Mouse (Mus musculus) heart, adult 8-10 months (tissue): Measurements from ENCODE around the gene Shkbp1. TPM values are rescaled to one million over a fixed set of nuclear protein-coding genes. Genes with fewer than 3 reads are reported as not detected.

ENCODE experiments used
- DNase-seq: peaks from one replicate; pipeline ENCODE4 v3.0.0; 2022; ENCODE audit warnings: low spot score
- total RNA-seq, 4 experiments: library from RNA; stranded (reverse); gene quantifications; 2 replicates each; pipeline ENCODE4 v1.2.4; 2022

Shkbp1 gene
- total RNA-seq = 1 to 10 TPM; 4.8 to 8.0 (median 6.0) TPM

DNA sequence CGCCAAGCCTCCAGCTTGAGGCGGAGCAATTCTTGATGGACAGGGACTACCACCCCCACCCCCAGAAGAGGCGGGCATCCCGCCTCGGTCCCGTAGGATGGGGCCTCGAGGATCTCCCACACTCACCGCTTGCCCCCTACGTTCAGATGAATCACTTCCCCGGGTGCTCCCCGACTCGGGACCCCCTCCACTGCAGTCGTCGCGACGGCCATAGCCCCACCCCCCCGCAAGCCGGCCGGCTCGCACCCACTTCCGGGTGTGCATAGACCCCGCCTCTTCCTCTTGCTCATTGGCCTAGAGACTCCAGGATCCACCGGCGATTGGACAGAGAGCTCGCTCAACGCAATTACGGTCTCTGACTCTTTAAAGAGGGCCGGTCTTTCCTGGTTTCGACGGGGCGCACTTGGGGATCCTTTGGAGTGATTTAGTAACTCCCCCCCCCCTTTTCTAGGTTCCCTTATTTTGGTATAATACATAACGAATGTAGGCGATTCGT is at the start of gene Shkbp1:
Shkbp1 (minus strand) TSS at position 275 of the 496 bp plus-strand sequence.
- DNase-seq = peak; percentile 90

DNA sequence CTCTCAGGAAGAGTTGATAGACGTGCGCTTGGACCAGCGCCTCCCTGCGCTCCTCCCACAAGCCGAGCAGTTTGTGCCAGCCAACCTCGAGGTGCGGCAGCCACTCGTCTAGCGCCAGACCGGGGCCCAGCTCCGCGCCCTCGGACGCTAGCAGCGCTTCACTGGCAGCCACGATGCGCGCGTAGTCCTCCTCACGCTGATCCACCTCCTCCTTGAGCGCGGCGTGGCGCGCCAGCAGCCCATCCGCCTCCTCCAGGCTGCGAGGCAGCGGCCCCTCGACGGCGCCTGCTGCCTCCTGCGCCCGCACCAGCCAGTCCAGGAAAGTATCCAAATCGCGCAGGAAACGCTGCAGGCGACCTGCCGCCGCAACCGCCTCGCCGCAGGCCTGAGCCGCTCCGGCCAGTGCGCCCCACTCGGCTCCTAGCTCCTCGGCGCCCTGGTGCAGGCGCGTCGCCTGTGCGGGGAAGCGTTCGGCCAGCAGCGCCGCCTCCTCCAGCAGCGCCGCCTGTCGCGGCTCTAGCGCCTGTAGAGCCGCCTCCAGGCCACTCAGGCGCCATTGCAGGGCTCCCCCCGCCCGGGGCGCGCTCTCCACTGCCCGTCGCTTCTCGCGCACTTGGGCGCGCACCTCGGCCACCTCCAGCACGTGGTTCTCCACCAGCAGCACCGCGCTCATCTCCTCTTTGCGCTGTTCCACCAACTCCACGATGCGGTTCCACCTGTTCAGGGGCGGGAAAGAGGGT is 48.6 kb upstream of the Shkbp1 start:
- no peak for DNase-seq

DNA sequence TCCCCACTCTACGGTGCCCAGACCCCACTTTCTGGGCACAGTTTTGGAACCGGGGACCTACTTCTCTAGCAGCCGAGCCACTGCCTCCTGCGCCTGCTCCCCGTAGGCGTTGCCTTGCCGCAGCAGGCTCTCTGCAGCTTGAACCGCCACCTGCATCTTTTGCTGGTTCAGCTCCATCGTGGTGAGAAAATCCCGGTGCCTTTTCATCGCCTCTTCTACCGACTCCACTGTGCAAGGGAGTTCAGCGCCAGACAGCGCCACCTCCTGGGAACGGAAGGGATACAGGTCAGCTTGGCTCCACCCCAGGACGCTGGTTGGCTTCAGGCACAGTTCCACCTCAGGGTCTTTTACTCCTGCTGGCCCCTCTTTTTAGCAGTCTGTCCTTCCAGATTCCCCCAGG is 46.9 kb upstream of the Shkbp1 start:
- peak; percentile 21 for DNase-seq

DNA sequence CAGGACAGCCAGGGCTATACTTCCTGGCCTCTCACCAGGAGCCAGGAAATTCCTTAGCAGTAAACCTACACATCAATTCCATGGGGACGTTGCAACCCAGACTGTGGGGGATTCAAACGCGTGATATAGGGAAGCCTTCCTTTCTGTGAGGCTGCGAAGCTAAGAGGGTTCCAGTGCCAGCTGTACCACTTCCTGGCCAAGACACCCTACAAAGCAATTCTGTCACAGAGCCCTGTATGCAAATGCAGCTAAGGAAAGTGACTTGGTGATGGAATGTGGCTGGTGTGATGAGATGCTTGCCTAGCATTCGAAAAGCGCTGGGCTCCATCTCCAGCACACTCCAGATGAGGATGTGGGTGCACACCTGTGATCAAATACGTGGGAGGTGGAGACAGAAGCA is 44.7 kb upstream of the Shkbp1 start:
- no peak for DNase-seq

DNA sequence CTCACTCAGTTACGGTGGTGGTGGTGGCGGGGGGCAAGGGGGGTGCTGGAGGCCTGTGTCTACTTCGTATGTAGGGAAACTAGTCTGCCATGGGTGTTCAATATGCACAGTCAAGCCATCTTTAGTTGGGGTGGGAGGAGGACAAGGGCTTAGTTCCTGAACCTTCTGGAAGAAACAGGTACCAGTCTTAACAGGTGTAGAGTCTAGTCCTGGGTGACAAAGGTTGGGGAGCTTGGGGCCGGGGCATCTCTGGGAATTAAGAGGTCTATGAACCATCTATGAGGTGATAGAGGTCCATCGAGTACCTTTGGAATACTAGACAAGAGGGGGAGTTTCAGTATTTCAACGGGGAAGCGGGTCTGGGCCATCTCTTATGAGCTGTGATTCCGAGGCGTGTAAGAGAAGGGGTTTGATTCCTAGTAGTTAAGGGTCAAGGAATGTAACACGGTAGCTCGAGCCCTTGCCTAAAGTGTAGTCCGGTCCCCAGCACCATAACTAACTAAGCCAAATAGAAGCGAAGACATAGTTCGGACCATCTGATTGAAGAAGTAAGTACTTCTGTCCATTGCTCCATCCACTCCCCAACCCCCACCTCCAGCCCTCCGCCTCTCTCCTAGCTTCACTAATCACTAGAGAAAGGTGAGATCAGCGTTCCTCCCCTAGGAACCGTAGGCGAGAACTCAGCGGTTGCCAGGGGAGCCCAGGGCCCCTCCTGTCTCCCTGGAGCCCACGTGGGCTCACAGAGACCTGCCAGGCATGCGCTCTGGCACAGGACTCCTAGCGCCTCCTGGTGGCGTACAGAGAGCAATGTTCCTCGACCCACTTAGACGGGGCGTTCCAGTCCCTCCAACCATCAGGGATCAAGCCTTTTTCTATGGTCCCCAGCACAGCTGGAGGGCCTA is 41.5 kb upstream of the Shkbp1 start:
- DNase-seq = no peak

- DNase-seq = no peak
Measured at GRCm38 (mm10) chr7:27396184-27397047, 40.6 kb upstream of the Shkbp1 start.

DNA sequence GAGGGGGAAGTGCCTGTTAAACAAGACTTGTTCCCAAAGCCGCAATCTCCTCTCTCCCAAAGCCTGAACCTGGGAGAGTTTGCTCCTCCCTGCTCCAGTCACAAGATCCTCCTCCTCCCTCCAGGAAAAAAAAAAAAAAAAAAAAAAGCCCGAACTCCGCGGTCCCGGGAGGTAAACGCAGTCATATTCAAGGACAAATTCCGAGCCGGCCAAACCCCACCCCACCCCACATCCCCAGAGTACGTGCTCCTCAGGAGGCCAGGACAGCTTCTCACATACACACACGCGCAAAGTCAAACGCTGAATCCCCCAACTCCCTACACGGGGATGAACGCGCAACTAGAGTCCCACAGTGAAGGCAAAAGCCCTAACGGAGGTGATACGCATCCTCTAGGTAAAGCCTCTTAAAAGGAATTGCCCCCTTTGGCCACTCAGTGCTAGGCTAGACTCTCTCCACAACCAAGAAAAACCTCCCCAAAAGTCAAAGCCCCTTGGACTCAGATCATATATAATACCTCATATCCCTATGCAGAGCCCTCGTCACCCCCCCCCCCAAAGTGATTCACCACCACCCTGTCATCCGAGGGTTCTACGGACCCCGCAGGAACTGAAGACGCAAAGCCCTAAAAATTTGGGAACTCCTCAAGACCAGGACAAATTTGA is 39.8 kb upstream of the Shkbp1 start:
- DNase-seq = no peak

- DNase-seq = no peak
Measured at GRCm38 (mm10) chr7:27391416-27391815, 35.6 kb upstream of the Shkbp1 start.

GRCm38 (mm10) chr7:27389213-27389612 is 33.4 kb upstream of the Shkbp1 start:
- no peak for DNase-seq

DNA sequence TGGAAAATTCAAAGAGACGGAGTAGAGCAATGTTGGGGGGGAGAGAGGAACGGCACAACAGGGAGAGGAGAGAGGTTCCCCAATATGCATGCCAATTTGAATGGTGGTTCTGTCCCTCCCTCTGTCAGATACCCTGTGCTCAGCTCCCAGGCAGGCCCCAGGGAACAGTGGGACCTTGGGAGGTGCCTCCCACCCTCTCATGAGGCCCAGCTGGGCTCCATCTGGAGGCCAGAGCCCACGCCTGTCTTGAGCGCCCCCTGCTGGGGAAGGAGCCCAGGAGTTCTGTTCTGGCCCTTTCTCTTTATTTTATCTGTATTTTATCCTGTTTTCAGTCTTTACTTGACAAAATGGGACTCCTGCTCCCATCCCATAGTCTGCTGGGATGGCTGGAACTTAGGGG is 28.9 kb upstream of the Shkbp1 start:
- DNase-seq = peak; percentile 45

GRCm38 (mm10) chr7:27384134-27384533 is 28.3 kb upstream of the Shkbp1 start:
- no peak for DNase-seq

GRCm38 (mm10) chr7:27383233-27383632 is 27.4 kb upstream of the Shkbp1 start:
- no peak for DNase-seq

DNA sequence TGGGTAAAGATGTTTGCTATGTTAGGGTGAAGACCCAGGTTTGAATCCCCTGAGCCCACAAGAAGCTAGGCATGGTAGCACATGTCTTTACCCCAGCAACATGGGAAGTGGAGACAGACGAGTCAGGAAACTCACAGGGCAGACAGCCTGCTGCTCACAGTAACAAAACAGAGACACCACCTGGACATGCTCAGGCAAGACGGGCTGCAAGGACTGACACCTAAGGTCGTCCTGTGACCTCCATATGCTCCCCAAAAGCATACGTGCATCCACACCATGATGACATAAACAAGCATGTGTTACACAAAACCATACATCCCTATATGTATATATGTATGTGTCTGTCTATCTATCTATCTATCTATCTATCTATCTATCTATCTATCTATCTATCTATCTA is 25.7 kb upstream of the Shkbp1 start:
- no peak for DNase-seq

- DNase-seq = no peak
Measured at GRCm38 (mm10) chr7:27381009-27381408, 25.2 kb upstream of the Shkbp1 start.

GRCm38 (mm10) chr7:27379836-27380235 is 24.0 kb upstream of the Shkbp1 start:
- no peak for DNase-seq

- no peak for DNase-seq
Measured at GRCm38 (mm10) chr7:27378431-27378830, 22.6 kb upstream of the Shkbp1 start.

DNA sequence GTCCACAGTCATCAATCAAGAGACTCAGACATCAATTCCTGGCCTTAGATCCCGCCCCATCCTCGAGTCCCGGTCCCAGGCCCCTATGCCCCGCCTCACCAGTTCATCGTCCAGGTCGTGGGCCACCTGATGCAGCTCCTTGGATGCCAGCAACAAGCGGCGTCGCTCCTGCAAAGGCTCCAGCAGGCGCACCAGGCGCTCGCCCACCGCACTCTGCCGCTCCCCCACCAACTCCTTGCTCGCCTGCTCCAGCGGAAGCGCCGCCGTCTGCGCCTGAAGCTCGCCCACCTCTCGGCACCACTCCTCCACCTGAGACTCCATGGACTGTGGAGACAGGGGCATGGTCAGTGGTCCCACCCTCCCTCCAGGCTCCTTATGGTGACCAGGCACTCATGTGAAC is 19.5 kb upstream of the Shkbp1 start:
- DNase-seq = no peak

DNA sequence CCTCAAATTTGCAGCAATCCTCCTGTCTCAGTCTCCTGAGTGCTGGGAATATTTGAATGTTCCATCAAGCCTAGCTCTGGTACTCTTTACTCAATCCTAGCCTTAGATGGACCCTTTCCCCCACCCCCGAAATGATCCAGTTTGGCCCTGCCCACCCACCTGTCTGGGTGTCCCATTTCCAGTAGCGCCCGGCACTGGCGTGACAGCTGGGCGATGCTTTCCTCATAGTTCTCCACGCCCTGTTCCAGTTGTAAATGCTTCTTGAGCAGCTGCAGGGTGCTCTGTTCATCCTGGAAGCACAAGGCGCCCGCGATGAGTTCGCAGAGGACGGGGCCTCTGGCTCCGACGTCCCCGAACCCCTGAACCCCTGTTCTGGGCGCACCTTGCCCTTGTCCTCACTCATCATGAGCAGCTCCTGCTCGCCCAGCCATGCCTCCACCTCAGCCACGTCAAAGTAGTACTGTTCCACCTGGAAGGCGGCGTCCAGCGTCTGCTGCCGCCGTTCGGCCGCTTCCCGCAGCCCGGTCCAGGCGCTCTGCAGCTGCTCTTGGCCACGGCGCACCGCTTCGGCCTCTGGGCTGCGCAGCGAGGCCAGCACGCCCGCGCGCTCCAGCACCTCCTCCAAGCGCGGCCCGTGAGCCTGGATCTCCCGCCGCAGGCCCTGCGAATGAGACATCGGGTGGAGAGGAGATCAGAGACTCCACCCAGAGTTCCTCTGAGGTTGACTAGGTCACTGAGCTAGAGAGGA is 16.1 kb upstream of the Shkbp1 start:
- no peak for DNase-seq

- no peak for DNase-seq
Measured at GRCm38 (mm10) chr7:27369111-27369510, 13.3 kb upstream of the Shkbp1 start.

- no peak for DNase-seq
Measured at GRCm38 (mm10) chr7:27367976-27368375, 12.2 kb upstream of the Shkbp1 start.
